ENCODE assay signal across 8 mouse cellular contexts in genomic region chr13:53211971-53212733, GRCm38 (mm10).
DNase-seq lines count a peak whose midpoint lies in the region; ATAC-seq and TF ChIP-seq lines count a peak whose summit lies in the region.

No protein-coding gene starts in this region.

- ATAC-seq in midbrain, embryonic 12.5 days (ENCODE audit: low FRiP score, low read depth), result peak; percentile 75

- H3K27ac ChIP-seq in gastrocnemius, adult 2 months, result no peak overlapping the region
- H3K27ac ChIP-seq in hindbrain, embryonic 10.5 days, result peak overlapping the region; percentile 85
- no peak overlapping the region for H3K27ac ChIP-seq in midbrain, embryonic 12.5 days (replicated peaks)

- WGBS in hindbrain, embryonic 10.5 days, result 12% methylated on average over 19 of the region's 19 CpGs
- WGBS in midbrain, embryonic 12.5 days, result 10% methylated on average over 19 of the region's 19 CpGs

- peak overlapping the region; percentile 53 for H3K4me2 ChIP-seq in midbrain, embryonic 12.5 days (replicated peaks)

- H3K9ac ChIP-seq in midbrain, embryonic 12.5 days (replicated peaks), result peak overlapping the region; percentile 28; the same call in 1 of the 2 replicates

- H3K27me3 ChIP-seq in hindbrain, embryonic 10.5 days (ENCODE audit: insufficient read depth, poor library complexity, severe bottlenecking), result no peaks in the 10 kb centered on the region
- peaks cover 12% of the 10 kb centered on the region; the same call in 1 of the 2 replicates for H3K27me3 ChIP-seq in midbrain, embryonic 12.5 days

- TF ChIP-seq CTCF in gastrocnemius, adult 2 months (IDR thresholded peaks at IDR 0.05), result no peak

- H3K36me3 ChIP-seq in hindbrain, embryonic 10.5 days, result no peaks in the 10 kb centered on the region
- no peaks in the 10 kb centered on the region for H3K36me3 ChIP-seq in midbrain, embryonic 12.5 days

- no peaks in the 10 kb centered on the region for H3K9me3 ChIP-seq in hindbrain, embryonic 10.5 days
- no peaks in the 10 kb centered on the region for H3K9me3 ChIP-seq in midbrain, embryonic 12.5 days

- DNase-seq in gastrocnemius, adult 2 months, result no peak
- no peak for DNase-seq in gastrocnemius, postnatal 25 days
- DNase-seq in NIH3T3 (ENCODE audit: low read depth), result peak; percentile 35
- peak; percentile 74 for DNase-seq in hindbrain, embryonic 10.5 days (ENCODE audit: low spot score)
- DNase-seq in layer of hippocampus, adult 9-11 months, result no peak
- DNase-seq in T-cell, adult 2 months (ENCODE audit: low spot score), result no peak
- DNase-seq in gastrocnemius, postnatal 10 days, result no peak

- H3K4me3 ChIP-seq in gastrocnemius, adult 2 months, result peak overlapping the region; percentile 45
- peak overlapping the region; percentile 47 for H3K4me3 ChIP-seq in hindbrain, embryonic 10.5 days
- H3K4me3 ChIP-seq in midbrain, embryonic 12.5 days, result peak overlapping the region; percentile 34

- H3K4me1 ChIP-seq in hindbrain, embryonic 10.5 days (replicated peaks), result peaks cover 47% of the 10 kb centered on the region
- H3K4me1 ChIP-seq in midbrain, embryonic 12.5 days, result peaks cover 22% of the 10 kb centered on the region

- intact Hi-C loops in gastrocnemius, adult 2 months (cut with DNase I), result no loop called here

Comparison
In these comparisons a context has a peak if more than half of its experiments do, and no peak if none do; other contexts are left out.
1. DNase-seq: peak in NIH3T3 (single experiment) and hindbrain, embryonic 10.5 days (single experiment); none in gastrocnemius, adult 2 months (single experiment), gastrocnemius, postnatal 25 days (single experiment), layer of hippocampus, adult 9-11 months (single experiment), T-cell, adult 2 months (single experiment) and gastrocnemius, postnatal 10 days (single experiment).
2. Peak in every context shown above with its lines, with median percentiles within 50 percentile points of each other: H3K4me3 ChIP-seq.